Mouse (Mus musculus): ENCODE measurements at regions not wholly inside any gene's neighbourhood (a gene's known extent, or its start where the extent isn't known, plus 50 kb on each side); places are given as distances from the start of the nearest gene placed in this dataset.

GRCm38 (mm10) chr14:46706462-46706861 is 53.9 kb upstream of the Cdkn3 start:
- no peak overlapping the region for H3K9ac ChIP-seq
- no peak for DNase-seq
- H3K9me3 ChIP-seq (ENCODE audit: low read depth, low read length): no peaks in the 10 kb centered on the region
- no peak for TF ChIP-seq CTCF (IDR thresholded peaks at IDR 0.05; ENCODE audit: low read depth)
- ATAC-seq (ENCODE audit: insufficient read depth): no peak
- WGBS: 75% methylated on average over 4 of the region's 4 CpGs
- H3K4me3 ChIP-seq (ENCODE audit: low read depth, low read length): no peak overlapping the region
- no peaks in the 10 kb centered on the region for H3K36me3 ChIP-seq (ENCODE audit: insufficient read depth)
- H3K4me1 ChIP-seq (ENCODE audit: insufficient read depth): peaks cover 7% of the 10 kb centered on the region; the same call in 1 of the 2 replicates
- H3K27ac ChIP-seq (ENCODE audit: low read depth): no peak overlapping the region
- H3K27me3 ChIP-seq (ENCODE audit: insufficient read depth, low read length): no peaks in the 10 kb centered on the region
- no peak overlapping the region for H3K4me2 ChIP-seq

GRCm38 (mm10) chr14:46704316-46704751 is 56.0 kb upstream of the Cdkn3 start:
- ATAC-seq (ENCODE audit: insufficient read depth) (no peak), DNase-seq (peak; percentile 71)
- no peaks in the 10 kb centered on the region; the same call in 1 of the 2 replicates for H3K4me1 ChIP-seq (ENCODE audit: insufficient read depth)
- H3K4me2 ChIP-seq: peak overlapping the region; percentile 43
- no peaks in the 10 kb centered on the region for H3K36me3 ChIP-seq (ENCODE audit: insufficient read depth)
- no peak for TF ChIP-seq CTCF (IDR thresholded peaks at IDR 0.05; ENCODE audit: low read depth)
- no peak overlapping the region for H3K4me3 ChIP-seq (ENCODE audit: low read depth, low read length)
- H3K27ac ChIP-seq (ENCODE audit: low read depth): no peak overlapping the region
- WGBS: 29% methylated on average over 9 of the region's 9 CpGs
- peak overlapping the region; percentile 13; the same call in 1 of the 2 replicates for H3K9ac ChIP-seq
- H3K27me3 ChIP-seq (ENCODE audit: insufficient read depth, low read length): no peaks in the 10 kb centered on the region
- no peaks in the 10 kb centered on the region for H3K9me3 ChIP-seq (ENCODE audit: low read depth, low read length)

GRCm38 (mm10) chr14:46702669-46703435 is 57.5 kb upstream of the Cdkn3 start:
- peak; percentile 62; the same call in 1 of the 2 replicates for ATAC-seq (ENCODE audit: insufficient read depth)
- H3K9ac ChIP-seq: no peak overlapping the region

GRCm38 (mm10) chr14:46692571-46692970 is 67.8 kb upstream of the Cdkn3 start:
- H3K27ac ChIP-seq (ENCODE audit: low read depth): no peak overlapping the region
- no peak overlapping the region for H3K4me3 ChIP-seq (ENCODE audit: low read depth, low read length)
- H3K9me3 ChIP-seq (ENCODE audit: low read depth, low read length): no peaks in the 10 kb centered on the region
- no peak for ATAC-seq (ENCODE audit: insufficient read depth)
- H3K9ac ChIP-seq: no peak overlapping the region
- DNase-seq: no peak
- H3K4me1 ChIP-seq (ENCODE audit: insufficient read depth): no peaks in the 10 kb centered on the region
- no peaks in the 10 kb centered on the region for H3K27me3 ChIP-seq (ENCODE audit: insufficient read depth, low read length)
- 84% methylated on average over 7 of the region's 7 CpGs for WGBS
- H3K36me3 ChIP-seq (ENCODE audit: insufficient read depth): no peaks in the 10 kb centered on the region
- no peak overlapping the region for H3K4me2 ChIP-seq
- TF ChIP-seq CTCF (IDR thresholded peaks at IDR 0.05; ENCODE audit: low read depth): no peak

More at GRCm38 (mm10) chr14:46702669-46703435, 57.5 kb upstream of the Cdkn3 start:
- Histone ChIP-seq H3K27me3 (ENCODE audit: insufficient read depth, low read length) (no peaks in the 10 kb centered on the region), H3K36me3 (ENCODE audit: insufficient read depth) (no peaks in the 10 kb centered on the region), H3K4me3 (ENCODE audit: low read depth, low read length) (no peak overlapping the region), H3K9me3 (ENCODE audit: low read depth, low read length) (no peaks in the 10 kb centered on the region), H3K4me1 (ENCODE audit: insufficient read depth) (no peaks in the 10 kb centered on the region; the same call in 1 of the 2 replicates), H3K27ac (ENCODE audit: low read depth) (no peak overlapping the region), H3K4me2 (no peak overlapping the region)
- peak; percentile 82 for TF ChIP-seq CTCF (IDR thresholded peaks at IDR 0.05; ENCODE audit: low read depth)
- 34% methylated on average over 17 of the region's 17 CpGs for WGBS
- peak; percentile 79 for DNase-seq

GRCm38 (mm10) chr14:46692067-46692466 is 68.3 kb upstream of the Cdkn3 start:
- DNase-seq: no peak
- Histone ChIP-seq H3K9ac (no peak overlapping the region), H3K4me1 (ENCODE audit: insufficient read depth) (no peaks in the 10 kb centered on the region), H3K27me3 (ENCODE audit: insufficient read depth, low read length) (no peaks in the 10 kb centered on the region), H3K4me3 (ENCODE audit: low read depth, low read length) (no peak overlapping the region), H3K9me3 (ENCODE audit: low read depth, low read length) (no peaks in the 10 kb centered on the region), H3K27ac (ENCODE audit: low read depth) (no peak overlapping the region), H3K4me2 (no peak overlapping the region), H3K36me3 (ENCODE audit: insufficient read depth) (no peaks in the 10 kb centered on the region)
- no peak for ATAC-seq (ENCODE audit: insufficient read depth)
- no peak for TF ChIP-seq CTCF (IDR thresholded peaks at IDR 0.05; ENCODE audit: low read depth)
- 77% methylated on average over 2 of the region's 2 CpGs for WGBS

- Histone ChIP-seq H3K9me3 (ENCODE audit: low read depth, low read length) (no peaks in the 10 kb centered on the region), H3K36me3 (ENCODE audit: insufficient read depth) (no peaks in the 10 kb centered on the region), H3K27ac (ENCODE audit: low read depth) (no peak overlapping the region), H3K4me2 (no peak overlapping the region), H3K27me3 (ENCODE audit: insufficient read depth, low read length) (no peaks in the 10 kb centered on the region), H3K4me1 (ENCODE audit: insufficient read depth) (peaks cover 6% of the 10 kb centered on the region; the same call in 1 of the 2 replicates), H3K4me3 (ENCODE audit: low read depth, low read length) (no peak overlapping the region), H3K9ac (no peak overlapping the region)
- WGBS: 60% methylated on average over 6 of the region's 6 CpGs
- no peak for ATAC-seq (ENCODE audit: insufficient read depth)
- DNase-seq: no peak
- no peak for TF ChIP-seq CTCF (IDR thresholded peaks at IDR 0.05; ENCODE audit: low read depth)
Measured at GRCm38 (mm10) chr14:46682728-46683127, 77.6 kb upstream of the Cdkn3 start.

GRCm38 (mm10) chr14:46678935-46679334 is 81.4 kb upstream of the Cdkn3 start:
- ATAC-seq (ENCODE audit: insufficient read depth) (no peak), DNase-seq (no peak)
- 49% methylated on average over 4 of the region's 4 CpGs for WGBS
- Histone ChIP-seq H3K4me3 (ENCODE audit: low read depth, low read length) (no peak overlapping the region), H3K9ac (no peak overlapping the region), H3K27ac (ENCODE audit: low read depth) (no peak overlapping the region), H3K4me2 (no peak overlapping the region), H3K9me3 (ENCODE audit: low read depth, low read length) (no peaks in the 10 kb centered on the region), H3K4me1 (ENCODE audit: insufficient read depth) (peaks cover 6% of the 10 kb centered on the region; the same call in 1 of the 2 replicates), H3K36me3 (ENCODE audit: insufficient read depth) (no peaks in the 10 kb centered on the region), H3K27me3 (ENCODE audit: insufficient read depth, low read length) (no peaks in the 10 kb centered on the region)
- no peak for TF ChIP-seq CTCF (IDR thresholded peaks at IDR 0.05; ENCODE audit: low read depth)

Data from lung, embryonic 14.5 days (tissue).